Mouse (Mus musculus): ENCODE data around the gene Plk2.

- TF ChIP-seq POLR2A (IDR thresholded peaks at IDR 0.05; ENCODE audit: borderline replicate concordance, extremely low read depth, low read depth, low read length) = no peak
- TF ChIP-seq CTCF (IDR thresholded peaks at IDR 0.05; ENCODE audit: insufficient read depth, low read length) = no peak
Measured at GRCm38 (mm10) chr13:110392631-110393030, 2.2 kb upstream of the Plk2 start.

All from lung, adult 2 months (tissue).